Mouse (Mus musculus) kidney, embryonic 16.5 days (tissue): ENCODE results near the gene Ppp1r1b. TPM values are rescaled to one million over a fixed set of nuclear protein-coding genes. Genes with fewer than 3 reads are reported as not detected.

Source experiments
- ATAC-seq: fragments of 200-750 bp; cut with Nextera tagmentation; 2 replicates; pipeline ENCODE4 v1.8.0; 2017; ENCODE audit warnings: moderate TSS enrichment; ENCODE audit not compliant: low FRiP score, low TSS enrichment
- H3K27ac ChIP-seq: fragments of 300-500 bp; sonication (generic); 2 replicates; pipeline ENCODE4 v1.5.1; 2014; ENCODE audit warnings: low read length
- H3K27me3 ChIP-seq: fragments of 300-500 bp; sonication (generic); 2 replicates; pipeline ENCODE4 v1.6.1; 2014; ENCODE audit warnings: low read length, control low read depth, mixed read lengths; ENCODE audit not compliant: insufficient read depth
- H3K36me3 ChIP-seq: fragments of 300-500 bp; sonication (generic); 2 replicates; pipeline ENCODE4 v1.6.1; 2014; ENCODE audit warnings: low read length, control low read depth, mixed read lengths; ENCODE audit not compliant: insufficient read depth
- H3K4me1 ChIP-seq: fragments of 300-500 bp; sonication (generic); 2 replicates; pipeline ENCODE4 v1.6.1; 2014; ENCODE audit warnings: low read length, control low read depth, mixed read lengths; ENCODE audit not compliant: insufficient read depth
- H3K4me2 ChIP-seq: fragments of 300-500 bp; sonication (generic); replicated peaks from 2 replicates; pipeline ENCODE4 v1.6.1; 2014; ENCODE audit warnings: low read depth, low read length
- H3K4me3 ChIP-seq: fragments of 300-500 bp; sonication (generic); 2 replicates; pipeline ENCODE4 v1.5.1; 2014; ENCODE audit warnings: mild to moderate bottlenecking, low read length
- H3K9ac ChIP-seq: fragments of 300-500 bp; sonication (generic); replicated peaks from 2 replicates; pipeline ENCODE4 v1.6.1; 2014; ENCODE audit warnings: low read length
- H3K9me3 ChIP-seq: fragments of 300-500 bp; sonication (generic); 2 replicates; pipeline ENCODE4 v1.6.1; 2016; ENCODE audit warnings: low read length, control low read depth
- WGBS: fragments of 180-500 bp; shearing (Covaris S2); extraction: QIAGEN DNeasy Blood & Tissue Kit; methylation state at CpG from one replicate; pipeline ENCODE4 v1.1.7; 2014; 5-methylcytosine and 5-hydroxymethylcytosine counted together
- polyA plus RNA-seq: library from polyadenylated mRNA; unstranded; fragments of >200 nt; fragmentation: Nextera tagmentation; extraction: Ambion mirVana; gene quantifications from 2 replicates; pipeline ENCODE4 v1.2.1, GENCODE M21; 2015

The Ppp1r1b gene
- polyA plus RNA-seq, 1 experiment from 2014 or later: 5.8 TPM

DNA sequence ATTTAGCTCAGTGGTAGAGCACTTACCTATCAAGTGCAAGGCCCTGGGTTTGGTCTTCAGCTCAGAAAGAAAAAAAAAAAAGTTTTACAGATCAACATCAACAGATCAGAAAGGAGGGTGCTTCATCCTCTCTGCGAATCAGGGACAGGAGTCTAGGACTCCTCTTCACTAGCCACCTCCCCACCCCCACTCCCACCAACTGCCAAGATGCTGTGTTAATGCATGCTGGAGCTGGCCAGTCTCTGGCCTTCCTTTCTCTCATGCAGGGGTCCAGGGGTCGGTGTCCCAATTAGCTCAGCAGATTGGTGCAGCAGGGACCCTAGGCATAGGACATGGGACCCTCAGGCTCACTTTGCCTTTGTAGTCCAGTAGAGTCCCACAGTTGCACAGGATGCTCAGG is 22.4 kb downstream of the Ppp1r1b start:
- Histone ChIP-seq H3K4me2 (no peak overlapping the region), H3K9me3 (no peaks in the 10 kb centered on the region), H3K27me3 (no peaks in the 10 kb centered on the region), H3K4me3 (no peak overlapping the region), H3K9ac (no peak overlapping the region), H3K36me3 (peaks cover 10% of the 10 kb centered on the region; the same call in 1 of the 2 replicates), H3K27ac (no peak overlapping the region), H3K4me1 (0 out of 2 replicates have a peak, but pooled peaks cover 3% of the 10 kb centered on the region)
- no peak for ATAC-seq
- WGBS: 90% methylated on average over 2 of the region's 2 CpGs

DNA sequence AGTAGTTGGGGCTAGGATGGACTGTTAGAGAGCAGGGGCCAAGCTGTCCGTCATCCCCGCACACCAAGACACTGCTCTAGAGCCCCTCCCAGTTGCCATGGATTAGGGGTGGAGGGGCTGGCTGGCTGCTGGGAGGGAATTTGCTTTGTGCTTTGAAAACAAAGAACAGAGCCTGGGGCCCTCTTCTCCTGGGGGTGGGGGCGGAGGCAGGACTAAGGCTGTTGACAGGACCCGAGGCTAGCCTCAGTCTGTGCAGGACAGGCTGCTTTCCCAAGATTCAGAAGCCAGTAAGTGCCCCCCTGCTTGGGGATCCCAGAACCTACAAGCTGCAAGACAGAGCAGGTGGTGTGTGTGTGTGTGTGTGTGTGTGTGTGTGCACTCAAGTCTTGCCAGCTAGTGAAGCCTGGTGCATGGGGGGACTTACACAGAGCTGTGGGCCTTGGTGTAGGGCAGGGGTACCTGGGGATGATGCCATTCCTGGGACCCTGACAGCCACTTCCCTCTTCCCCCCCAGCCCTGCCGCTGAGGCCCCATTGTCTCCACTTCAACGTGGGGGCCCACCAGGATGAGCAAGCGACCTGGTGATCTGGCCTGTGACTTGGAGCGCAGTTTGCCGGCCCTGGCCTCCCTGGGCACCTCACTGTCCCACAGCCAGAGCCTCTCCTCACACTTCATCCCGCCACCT is 23.5 kb downstream of the Ppp1r1b start:
- no peaks in the 10 kb centered on the region for H3K9me3 ChIP-seq
- no peak overlapping the region for H3K27ac ChIP-seq
- no peaks in the 10 kb centered on the region for H3K27me3 ChIP-seq
- ATAC-seq: no peak; the same call in 1 of the 2 replicates
- 57% methylated on average over 10 of the region's 10 CpGs for WGBS
- H3K4me2 ChIP-seq: no peak overlapping the region
- H3K4me1 ChIP-seq: 0 out of 2 replicates have a peak, but pooled peaks cover 3% of the 10 kb centered on the region
- no peak overlapping the region for H3K9ac ChIP-seq
- peaks cover 20% of the 10 kb centered on the region for H3K36me3 ChIP-seq
- H3K4me3 ChIP-seq: no peak overlapping the region

DNA sequence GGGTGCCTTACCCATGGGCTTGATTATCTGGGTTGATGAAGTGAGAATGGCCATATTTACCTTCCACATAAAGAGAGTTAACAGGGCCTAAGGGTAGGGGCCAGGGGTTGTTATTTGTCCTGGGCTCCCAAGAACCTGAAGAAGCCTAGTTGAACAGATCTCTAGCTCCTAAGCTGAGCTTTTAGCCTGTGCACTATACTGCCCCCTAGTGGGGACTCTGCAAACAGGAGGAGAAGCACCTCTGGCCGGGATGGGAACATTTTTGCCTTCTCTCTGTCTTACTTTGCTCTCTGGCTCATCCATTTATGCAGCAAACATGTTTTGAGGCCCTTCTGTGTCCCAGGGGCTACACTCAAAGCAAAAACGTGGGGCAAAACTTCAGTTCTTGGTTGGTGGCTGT is 24.2 kb downstream of the Ppp1r1b start:
- Histone ChIP-seq H3K9ac (no peak overlapping the region), H3K4me3 (no peak overlapping the region), H3K4me1 (0 out of 2 replicates have a peak, but pooled peaks cover 3% of the 10 kb centered on the region), H3K27ac (no peak overlapping the region), H3K4me2 (no peak overlapping the region), H3K27me3 (no peaks in the 10 kb centered on the region), H3K36me3 (peaks cover 26% of the 10 kb centered on the region), H3K9me3 (no peaks in the 10 kb centered on the region)
- WGBS: 7% methylated on average over 2 of the region's 2 CpGs
- ATAC-seq: no peak

DNA sequence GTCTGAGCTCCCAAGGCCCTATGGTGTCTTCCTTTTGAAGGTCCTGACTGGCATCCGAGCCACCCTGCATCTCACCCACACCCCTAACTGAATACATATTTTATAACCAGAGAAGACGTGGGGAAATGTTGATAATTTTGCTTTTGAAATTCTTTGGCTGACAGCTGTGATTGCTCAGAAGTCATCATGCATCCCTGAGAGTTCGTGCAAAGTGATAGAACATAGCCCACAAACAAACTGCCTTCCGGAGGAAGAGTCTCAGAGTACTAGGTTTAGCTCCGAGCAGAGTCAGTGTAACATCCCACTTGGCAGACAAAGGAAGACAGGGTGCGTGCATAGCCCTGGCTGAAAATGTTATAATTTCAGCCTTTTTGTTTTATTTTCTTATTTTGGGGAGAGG is 25.0 kb downstream of the Ppp1r1b start:
- Histone ChIP-seq H3K4me1 (0 out of 2 replicates have a peak, but pooled peaks cover 3% of the 10 kb centered on the region), H3K36me3 (peaks cover 34% of the 10 kb centered on the region), H3K4me2 (no peak overlapping the region), H3K9me3 (no peaks in the 10 kb centered on the region), H3K4me3 (no peak overlapping the region), H3K9ac (no peak overlapping the region), H3K27ac (no peak overlapping the region), H3K27me3 (no peaks in the 10 kb centered on the region)
- no peak for ATAC-seq
- WGBS: 91% methylated on average over 6 of the region's 6 CpGs

DNA sequence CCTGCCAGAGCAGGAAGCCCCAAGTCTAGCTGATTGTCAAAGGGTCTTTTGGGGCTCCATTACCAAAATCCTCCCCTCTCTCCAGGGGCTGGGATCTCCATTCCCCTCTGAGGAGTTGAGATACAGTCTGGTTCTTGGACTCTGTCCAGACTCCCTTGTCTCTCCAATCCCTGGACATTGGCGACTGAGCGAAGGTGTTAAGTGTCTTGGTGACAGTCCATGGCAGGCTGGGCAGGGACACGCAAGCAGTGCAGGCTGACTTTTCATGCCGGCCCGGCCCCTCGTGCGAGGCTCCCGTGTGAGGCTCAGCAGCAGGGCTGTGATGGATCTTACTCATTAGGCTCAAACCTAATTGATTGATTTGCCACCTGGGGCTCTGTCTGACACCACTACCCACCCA is 26.1 kb downstream of the Ppp1r1b start:
- no peak for ATAC-seq
- Histone ChIP-seq H3K4me2 (no peak overlapping the region), H3K4me1 (0 out of 2 replicates have a peak, but pooled peaks cover 3% of the 10 kb centered on the region), H3K36me3 (peaks cover 45% of the 10 kb centered on the region), H3K27ac (no peak overlapping the region), H3K9me3 (no peaks in the 10 kb centered on the region), H3K27me3 (no peaks in the 10 kb centered on the region), H3K9ac (no peak overlapping the region), H3K4me3 (no peak overlapping the region)
- 75% methylated on average over 8 of the region's 8 CpGs for WGBS

DNA sequence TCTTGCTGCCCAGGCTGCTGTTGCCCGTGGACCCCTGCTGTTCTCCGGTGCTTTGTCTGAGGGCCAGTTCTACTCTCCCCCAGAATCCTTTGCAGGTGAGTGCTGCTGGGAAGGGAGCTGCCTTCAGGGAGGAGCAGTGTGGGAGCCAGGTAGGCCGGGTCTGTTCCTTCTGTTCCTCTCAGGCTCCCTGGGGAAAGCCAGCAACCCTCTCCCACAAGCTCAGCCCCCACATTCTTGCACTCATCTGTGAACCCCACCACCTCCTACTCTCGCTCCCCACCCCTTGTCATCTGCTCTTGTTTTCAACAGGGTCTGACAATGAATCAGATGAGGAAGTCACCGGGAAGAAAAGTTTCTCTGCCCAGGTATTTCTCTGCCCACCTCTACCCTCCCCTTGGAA is 28.6 kb downstream of the Ppp1r1b start:
- 75% methylated on average over 5 of the region's 5 CpGs for WGBS
- Histone ChIP-seq H3K27me3 (no peaks in the 10 kb centered on the region), H3K4me1 (no peaks in the 10 kb centered on the region), H3K4me3 (no peak overlapping the region), H3K9me3 (no peaks in the 10 kb centered on the region), H3K36me3 (peaks cover 56% of the 10 kb centered on the region), H3K9ac (no peak overlapping the region), H3K27ac (no peak overlapping the region), H3K4me2 (no peak overlapping the region)
- ATAC-seq: no peak

DNA sequence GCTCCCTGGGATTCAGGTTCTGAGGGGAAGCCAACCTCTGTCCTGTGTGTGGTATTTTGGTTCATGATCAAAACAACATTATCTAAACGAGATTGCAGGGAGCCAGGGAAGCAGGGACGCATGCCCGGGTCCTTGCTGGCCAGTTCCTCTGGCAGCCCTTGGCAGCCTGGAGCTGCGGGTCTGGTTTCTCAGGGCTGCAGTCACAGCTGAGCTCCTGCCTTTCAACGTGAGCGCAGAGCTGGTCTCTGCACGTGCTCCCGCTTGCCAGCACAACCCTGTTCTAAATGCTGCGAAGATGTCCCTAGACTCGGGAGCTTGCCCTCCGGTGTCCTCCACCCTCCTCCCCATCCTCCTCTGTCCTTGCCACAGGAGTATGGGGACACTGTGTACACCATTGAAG is 29.6 kb downstream of the Ppp1r1b start:
- Histone ChIP-seq H3K36me3 (peaks cover 56% of the 10 kb centered on the region), H3K4me2 (no peak overlapping the region), H3K27ac (no peak overlapping the region), H3K27me3 (no peaks in the 10 kb centered on the region), H3K9ac (no peak overlapping the region), H3K9me3 (no peaks in the 10 kb centered on the region), H3K4me3 (no peak overlapping the region), H3K4me1 (no peaks in the 10 kb centered on the region)
- WGBS: 81% methylated on average over 11 of the region's 11 CpGs
- ATAC-seq: no peak

DNA sequence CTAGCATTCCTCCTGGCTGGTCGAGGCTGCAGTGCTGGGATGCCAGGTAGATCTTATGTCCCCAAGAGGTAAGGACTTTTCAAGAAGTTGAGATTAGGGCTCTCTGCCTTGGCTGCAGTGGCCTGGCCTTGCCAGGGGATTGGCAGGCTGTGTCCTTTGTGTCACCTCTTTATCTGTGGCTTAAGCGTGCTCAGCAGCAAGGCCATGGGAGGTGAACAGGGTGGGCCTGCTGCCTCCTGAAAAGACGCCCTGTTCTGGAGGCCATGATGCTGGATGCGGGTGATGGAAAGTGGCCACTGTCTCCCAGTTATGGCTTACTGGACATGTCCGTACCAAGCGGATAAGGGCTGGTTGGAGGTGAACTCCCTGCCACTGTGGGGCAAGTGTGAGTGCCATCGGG is 31.2 kb downstream of the Ppp1r1b start:
- no peak overlapping the region for H3K27ac ChIP-seq

DNA sequence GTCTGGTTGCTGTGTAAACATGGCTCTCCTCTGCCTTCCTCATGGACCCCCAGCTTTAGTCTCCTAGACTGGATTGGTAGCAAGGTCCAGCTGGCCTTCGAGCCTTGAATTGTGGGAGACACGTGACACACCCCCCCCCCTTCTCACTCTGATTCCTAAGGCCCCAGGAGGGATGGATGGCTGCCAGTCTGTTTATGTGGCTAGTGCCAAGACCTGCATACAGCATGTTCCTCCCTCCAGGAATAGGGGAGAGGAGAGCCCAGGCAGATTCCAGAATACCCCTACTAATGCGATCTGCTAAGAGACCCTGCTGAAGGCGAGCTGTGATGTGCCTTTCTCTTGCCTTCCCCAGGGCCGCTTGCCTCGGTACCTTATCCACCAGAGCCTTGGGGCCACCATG is 31.9 kb downstream of the Ppp1r1b start:
- H3K27me3 ChIP-seq: peaks cover 3% of the 10 kb centered on the region; the same call in 1 of the 2 replicates
- no peak overlapping the region for H3K4me2 ChIP-seq
- peaks cover 51% of the 10 kb centered on the region for H3K36me3 ChIP-seq
- WGBS: 76% methylated on average over 6 of the region's 6 CpGs
- H3K9ac ChIP-seq: no peak overlapping the region
- ATAC-seq: no peak
- H3K27ac ChIP-seq: no peak overlapping the region
- H3K9me3 ChIP-seq: no peaks in the 10 kb centered on the region
- H3K4me1 ChIP-seq: 0 out of 2 replicates have a peak, but pooled peaks cover 4% of the 10 kb centered on the region
- no peak overlapping the region for H3K4me3 ChIP-seq

More for the DNA sequence above, 31.2 kb downstream of the Ppp1r1b start:
- H3K36me3 ChIP-seq: peaks cover 56% of the 10 kb centered on the region
- H3K9me3 ChIP-seq: no peaks in the 10 kb centered on the region
- WGBS: 86% methylated on average over 7 of the region's 7 CpGs
- no peaks in the 10 kb centered on the region; the same call in 1 of the 2 replicates for H3K27me3 ChIP-seq
- no peak overlapping the region for H3K4me3 ChIP-seq
- H3K9ac ChIP-seq: no peak overlapping the region
- H3K4me2 ChIP-seq: no peak overlapping the region
- no peak for ATAC-seq
- H3K4me1 ChIP-seq: 0 out of 2 replicates have a peak, but pooled peaks cover 4% of the 10 kb centered on the region

DNA sequence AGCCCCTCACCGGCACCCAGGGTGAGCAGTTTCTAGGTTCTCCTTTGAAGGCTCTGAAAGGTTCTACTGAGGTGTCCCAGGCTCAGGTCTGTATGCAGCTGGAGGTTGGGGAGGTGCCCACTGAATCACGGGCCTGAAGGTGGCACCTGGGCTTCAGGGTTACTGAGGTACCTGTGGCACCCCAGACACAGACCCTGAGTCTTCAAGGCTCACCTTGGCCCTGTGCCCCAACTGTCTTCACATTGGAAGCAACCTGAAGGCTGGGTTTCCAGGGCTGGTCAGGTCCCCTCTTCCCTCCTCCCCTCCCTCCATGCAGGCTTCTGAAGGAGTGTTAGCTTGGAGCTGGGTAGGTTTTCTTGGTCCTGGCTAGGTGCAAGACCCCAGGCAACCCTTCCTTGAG is 33.4 kb downstream of the Ppp1r1b start:
- no peaks in the 10 kb centered on the region for H3K9me3 ChIP-seq
- no peak overlapping the region for H3K4me3 ChIP-seq
- H3K9ac ChIP-seq: no peak overlapping the region
- no peak overlapping the region for H3K4me2 ChIP-seq
- no peak overlapping the region for H3K27ac ChIP-seq
- peaks cover 9% of the 10 kb centered on the region; the same call in 1 of the 2 replicates for H3K4me1 ChIP-seq
- WGBS: 90% methylated on average over 2 of the region's 2 CpGs
- H3K27me3 ChIP-seq: peaks cover 13% of the 10 kb centered on the region
- peaks cover 37% of the 10 kb centered on the region for H3K36me3 ChIP-seq
- ATAC-seq: no peak
